Mouse (Mus musculus): ENCODE results near the gene Mthfd1. TPM values are rescaled to one million over a fixed set of nuclear protein-coding genes. Genes with fewer than 3 reads are reported as not detected.

The Mthfd1 gene
- total and polyA plus RNA-seq, 2 experiments from 2014 or later = 25.2 to 26.2 TPM

DNA sequence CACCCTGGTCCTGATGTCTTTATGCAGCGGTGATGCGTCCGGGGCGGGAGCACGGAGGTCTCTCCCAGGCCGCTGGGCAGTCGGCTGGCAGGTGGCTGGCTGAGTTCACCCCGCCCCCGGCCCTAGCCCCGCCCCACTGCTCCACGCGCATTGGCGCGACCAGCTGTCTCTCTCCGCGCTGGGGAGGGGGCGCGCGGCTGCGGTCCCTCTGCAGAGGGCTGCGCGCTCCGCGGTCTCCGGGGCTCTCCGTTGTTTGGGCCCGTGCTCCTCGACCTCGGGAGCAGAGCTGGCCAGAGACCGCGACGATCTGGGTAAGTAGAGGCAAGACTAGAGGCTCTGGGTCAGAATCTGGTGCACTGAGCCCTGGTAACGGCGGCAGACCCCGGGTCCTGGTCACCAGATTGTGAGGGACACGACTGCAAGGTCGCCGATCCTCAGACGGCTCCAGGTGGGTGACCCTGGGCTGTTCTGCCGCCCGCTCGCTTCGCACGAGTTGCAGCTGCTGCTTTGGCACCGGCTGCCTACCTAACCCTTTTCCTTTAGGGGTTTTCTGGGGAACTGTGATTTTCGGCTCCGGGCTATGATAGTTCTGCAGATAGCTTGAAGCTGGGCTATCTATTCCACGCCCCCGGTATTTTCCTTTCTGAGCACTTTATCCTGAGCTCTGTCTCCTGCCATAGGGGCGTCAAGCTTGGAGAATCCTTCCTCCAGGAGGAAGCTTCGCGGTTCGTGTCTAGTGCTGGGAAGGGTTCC lies 69.8 kb downstream of the Mthfd1 start, which contains the start of gene Akap5:
Gene Akap5, plus strand, starts transcription at position 213 of the 753 bp plus-strand sequence.
- Histone ChIP-seq H3K4me2 (ENCODE audit: low read depth) (peak within 1 kb of the TSS; percentile 95), H3K27ac (ENCODE audit: low read depth, low read length) (peak within 1 kb of the TSS; percentile 45; the same call in 1 of the 2 replicates), H3K36me3 (ENCODE audit: insufficient read depth) (peaks cover 17% of the 10 kb centered on the region; the same call in 1 of the 2 replicates), H3K9ac (peak within 1 kb of the TSS; percentile 73), H3K27me3 (ENCODE audit: insufficient read depth, low read length) (no peaks in the 10 kb centered on the region), H3K9me3 (ENCODE audit: low read length) (no peaks in the 10 kb centered on the region), H3K4me1 (ENCODE audit: insufficient read depth) (0 out of 2 replicates have a peak, but pooled peaks cover 7% of the 10 kb centered on the region), H3K4me3 (ENCODE audit: low read depth, low read length) (peak within 1 kb of the TSS; percentile 60)
- DNase-seq = peak; percentile 88
- peak; percentile 99 for ATAC-seq
- 2% methylated on average over 53 of the region's 53 CpGs for WGBS
- no peak for TF ChIP-seq CTCF (IDR thresholded peaks at IDR 0.05; ENCODE audit: low read depth)

GRCm38 (mm10) chr12:76326437-76327220 lies 71.5 kb downstream of the Mthfd1 start:
- Histone ChIP-seq H3K4me3 (ENCODE audit: low read depth, low read length) (no peak overlapping the region), H3K9ac (no peak overlapping the region), H3K4me2 (ENCODE audit: low read depth) (peak overlapping the region; percentile 95; the same call in 1 of the 2 replicates), H3K27ac (ENCODE audit: low read depth, low read length) (no peak overlapping the region), H3K4me1 (ENCODE audit: insufficient read depth) (0 out of 2 replicates have a peak, but pooled peaks cover 7% of the 10 kb centered on the region), H3K36me3 (ENCODE audit: insufficient read depth) (0 out of 2 replicates have a peak, but pooled peaks cover 9% of the 10 kb centered on the region), H3K27me3 (ENCODE audit: insufficient read depth, low read length) (no peaks in the 10 kb centered on the region), H3K9me3 (ENCODE audit: low read length) (no peaks in the 10 kb centered on the region)
- ATAC-seq (no peak), DNase-seq (peak; percentile 23)
- no peak for TF ChIP-seq CTCF (IDR thresholded peaks at IDR 0.05; ENCODE audit: low read depth)
- 86% methylated on average over 23 of the region's 23 CpGs for WGBS

DNA sequence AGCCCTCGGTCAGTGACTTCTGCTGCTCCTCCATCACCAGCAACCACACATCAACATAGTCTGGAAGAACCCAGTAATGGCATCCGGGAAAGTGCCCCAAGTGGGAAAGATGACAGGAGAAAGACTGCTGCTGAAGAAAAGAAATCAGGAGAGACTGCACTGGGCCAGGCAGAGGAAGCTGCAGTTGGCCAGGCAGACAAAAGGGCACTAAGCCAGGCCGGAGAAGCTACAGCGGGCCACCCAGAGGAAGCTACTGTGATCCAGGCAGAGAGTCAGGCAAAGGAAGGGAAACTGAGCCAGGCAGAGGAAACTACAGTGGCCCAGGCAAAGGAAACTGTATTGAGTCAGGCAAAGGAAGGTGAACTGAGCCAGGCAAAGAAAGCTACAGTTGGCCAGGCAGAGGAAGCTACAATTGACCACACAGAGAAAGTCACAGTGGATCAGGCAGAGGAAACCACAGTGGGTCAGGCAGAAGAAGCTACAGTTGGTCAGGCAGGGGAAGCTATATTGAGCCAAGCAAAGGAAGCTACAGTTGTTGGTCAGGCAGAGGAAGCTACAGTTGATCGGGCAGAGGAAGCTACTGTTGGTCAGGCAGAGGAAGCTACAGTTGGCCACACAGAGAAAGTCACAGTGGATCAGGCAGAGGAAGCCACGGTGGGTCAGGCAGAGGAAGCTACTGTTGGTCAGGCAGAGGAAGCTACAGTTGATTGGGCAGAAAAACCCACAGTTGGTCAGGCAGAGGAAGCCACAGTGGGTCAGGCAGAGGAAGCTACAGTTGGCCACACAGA lies 73.7 kb downstream of the Mthfd1 start:
- no peak overlapping the region for H3K4me2 ChIP-seq (ENCODE audit: low read depth)
- 0 out of 2 replicates have a peak, but pooled peaks cover 9% of the 10 kb centered on the region for H3K36me3 ChIP-seq (ENCODE audit: insufficient read depth)
- 92% methylated on average over 6 of the region's 6 CpGs for WGBS
- TF ChIP-seq CTCF (IDR thresholded peaks at IDR 0.05; ENCODE audit: low read depth) = no peak
- H3K27ac ChIP-seq (ENCODE audit: low read depth, low read length) = no peak overlapping the region
- DNase-seq (no peak), ATAC-seq (no peak)
- no peak overlapping the region for H3K4me3 ChIP-seq (ENCODE audit: low read depth, low read length)
- no peak overlapping the region for H3K9ac ChIP-seq
- H3K4me1 ChIP-seq (ENCODE audit: insufficient read depth) = 0 out of 2 replicates have a peak, but pooled peaks cover 7% of the 10 kb centered on the region
- no peaks in the 10 kb centered on the region for H3K27me3 ChIP-seq (ENCODE audit: insufficient read depth, low read length)
- H3K9me3 ChIP-seq (ENCODE audit: low read length) = no peaks in the 10 kb centered on the region

DNA sequence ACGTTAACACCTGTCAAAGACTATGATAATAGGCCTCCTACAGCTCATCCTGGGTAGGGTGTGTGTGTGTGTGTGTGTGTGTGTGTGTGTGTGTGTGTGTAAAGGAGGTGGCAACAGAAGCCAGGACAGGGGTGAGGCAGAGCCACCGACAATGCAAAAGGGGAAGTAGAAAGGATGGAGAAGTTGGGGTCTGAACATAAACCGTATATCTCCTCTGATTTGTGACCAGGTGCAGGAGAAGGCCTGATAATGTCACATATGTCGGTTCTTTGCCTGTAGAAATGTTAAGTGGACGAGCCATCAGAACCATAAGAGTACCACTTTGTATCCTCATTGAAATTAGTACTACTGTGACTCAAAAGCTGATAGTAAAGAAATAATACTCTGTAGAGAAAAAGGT lies 78.6 kb downstream of the Mthfd1 start:
- H3K4me3 ChIP-seq (ENCODE audit: low read depth, low read length) = no peak overlapping the region
- no peak for ATAC-seq
- H3K27me3 ChIP-seq (ENCODE audit: insufficient read depth, low read length) = no peaks in the 10 kb centered on the region
- 92% methylated on average over 5 of the region's 5 CpGs for WGBS
- no peaks in the 10 kb centered on the region for H3K36me3 ChIP-seq (ENCODE audit: insufficient read depth)
- no peak overlapping the region for H3K9ac ChIP-seq
- H3K4me1 ChIP-seq (ENCODE audit: insufficient read depth) = no peaks in the 10 kb centered on the region
- DNase-seq = no peak
- H3K27ac ChIP-seq (ENCODE audit: low read depth, low read length) = no peak overlapping the region
- TF ChIP-seq CTCF (IDR thresholded peaks at IDR 0.05; ENCODE audit: low read depth) = no peak
- H3K4me2 ChIP-seq (ENCODE audit: low read depth) = no peak overlapping the region
- no peaks in the 10 kb centered on the region for H3K9me3 ChIP-seq (ENCODE audit: low read length)

GRCm38 (mm10) chr12:76335641-76336040 lies 80.5 kb downstream of the Mthfd1 start:
- no peak overlapping the region for H3K4me2 ChIP-seq (ENCODE audit: low read depth)
- H3K9me3 ChIP-seq (ENCODE audit: low read length) = no peaks in the 10 kb centered on the region
- WGBS = 80% methylated on average over 5 of the region's 5 CpGs
- DNase-seq (no peak), ATAC-seq (no peak)
- no peaks in the 10 kb centered on the region for H3K36me3 ChIP-seq (ENCODE audit: insufficient read depth)
- no peak overlapping the region for H3K9ac ChIP-seq
- no peaks in the 10 kb centered on the region for H3K27me3 ChIP-seq (ENCODE audit: insufficient read depth, low read length)
- TF ChIP-seq CTCF (IDR thresholded peaks at IDR 0.05; ENCODE audit: low read depth) = no peak
- H3K4me3 ChIP-seq (ENCODE audit: low read depth, low read length) = no peak overlapping the region
- H3K27ac ChIP-seq (ENCODE audit: low read depth, low read length) = no peak overlapping the region
- H3K4me1 ChIP-seq (ENCODE audit: insufficient read depth) = no peaks in the 10 kb centered on the region

DNA sequence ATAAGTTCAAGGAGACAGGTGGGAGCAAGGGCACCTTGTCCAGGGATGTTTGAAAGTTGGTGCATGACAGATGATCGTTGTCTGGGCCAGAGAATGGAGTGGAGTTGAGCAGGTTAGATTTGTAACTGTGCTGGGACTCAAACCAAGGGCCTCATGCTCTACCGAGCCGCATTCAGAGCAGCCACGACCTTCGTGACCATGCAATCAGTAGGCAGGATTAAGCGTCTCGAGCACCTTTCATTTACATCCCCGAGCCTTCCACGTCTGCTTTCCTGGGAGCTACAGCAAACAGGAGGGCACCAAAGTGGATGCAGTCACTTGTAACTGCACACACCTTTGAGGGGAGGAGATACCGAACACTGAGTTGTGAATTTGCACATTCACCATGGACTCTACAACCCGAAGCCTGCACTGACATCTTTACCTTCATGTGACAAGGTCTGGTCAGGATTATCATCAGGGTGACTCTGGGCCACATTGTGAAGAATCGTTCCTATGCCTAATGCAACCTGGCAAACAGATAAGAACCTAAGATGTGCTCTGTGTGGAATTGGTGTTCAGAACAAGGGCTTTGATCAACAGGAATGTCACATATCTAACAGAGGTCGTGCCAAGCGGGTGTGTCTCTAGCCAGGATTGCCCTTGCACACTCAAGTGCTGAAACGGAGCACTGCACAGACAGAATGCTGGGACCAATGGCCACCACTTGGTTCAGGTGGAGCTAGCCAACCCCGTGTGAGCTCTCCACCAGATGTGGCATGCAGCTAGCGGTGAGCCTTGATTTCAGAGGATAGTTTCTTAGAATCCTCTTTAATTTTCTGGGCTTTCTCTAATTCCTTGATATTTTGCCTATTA lies 81.2 kb downstream of the Mthfd1 start:
- Histone ChIP-seq H3K36me3 (ENCODE audit: insufficient read depth) (no peaks in the 10 kb centered on the region), H3K9ac (no peak overlapping the region), H3K4me3 (ENCODE audit: low read depth, low read length) (no peak overlapping the region), H3K9me3 (ENCODE audit: low read length) (no peaks in the 10 kb centered on the region), H3K4me2 (ENCODE audit: low read depth) (no peak overlapping the region), H3K4me1 (ENCODE audit: insufficient read depth) (no peaks in the 10 kb centered on the region), H3K27ac (ENCODE audit: low read depth, low read length) (no peak overlapping the region), H3K27me3 (ENCODE audit: insufficient read depth, low read length) (no peaks in the 10 kb centered on the region)
- WGBS = 78% methylated on average over 17 of the region's 17 CpGs
- DNase-seq = no peak
- ATAC-seq = no peak
- no peak for TF ChIP-seq CTCF (IDR thresholded peaks at IDR 0.05; ENCODE audit: low read depth)

All from forebrain, postnatal 0 days (tissue).